Mouse (Mus musculus): Measurements from ENCODE around the gene Gm21149. TPM values are rescaled to one million over a fixed set of nuclear protein-coding genes. Genes with fewer than 3 reads are reported as not detected.
"Not testable (repeated sequence)": the region's sequence is repeated elsewhere in the genome, so short reads cannot be mapped to it uniquely, and the experiment has no call there.

The Gm21149 gene
- total RNA-seq, 2 experiments from 2014 or later: not detected

- DNase-seq: not testable (repeated sequence)
Measured at GRCm38 (mm10) chr5:15461613-15462012, 14.7 kb downstream of the Gm21149 start.

- not testable (repeated sequence) for DNase-seq
Measured at GRCm38 (mm10) chr5:15457865-15458571, 18.3 kb downstream of the Gm21149 start.

Other genes with a start within 250 kb of the Gm21149 start
- gene Gm21190, start 52.7 kb upstream of the Gm21149 start, total RNA-seq (2021): not detected
- not detected for gene Gm21083, start 100.8 kb upstream of the Gm21149 start, total RNA-seq (2021)
- not detected for gene Speer4d, start 142.5 kb upstream of the Gm21149 start, total RNA-seq (2021)
- gene 4930572O03Rik, start 180.5 kb upstream of the Gm21149 start, total RNA-seq (2021): not detected
- gene Speer4c, start 237.7 kb upstream of the Gm21149 start, total RNA-seq (2021): not detected

All from adrenal gland, postnatal 36 days (tissue).